Mouse (Mus musculus): ENCODE results near the gene Wdr54. TPM values are rescaled to one million over a fixed set of nuclear protein-coding genes. Genes with fewer than 3 reads are reported as not detected.

Gene Wdr54
- polyA plus RNA-seq, 1 experiment from 2014 or later, result 3.6 TPM

- Histone ChIP-seq H3K4me1 (peaks cover 8% of the 10 kb centered on the region; the same call in 1 of the 2 replicates), H3K4me3 (replicated peaks) (no peak overlapping the region), H3K9me3 (no peaks in the 10 kb centered on the region), H3K27me3 (replicated peaks) (no peaks in the 10 kb centered on the region), H3K27ac (no peak overlapping the region), H3K36me3 (peaks cover 17% of the 10 kb centered on the region), H3K9ac (no peak overlapping the region), H3K4me2 (no peak overlapping the region)
- no peak for ATAC-seq (ENCODE audit: insufficient read depth, low FRiP score, low read depth)
- WGBS, result 74% methylated on average over 5 of the region's 5 CpGs
Measured at GRCm38 (mm10) chr6:83153485-83153884, 2.7 kb downstream of the Wdr54 start.

GRCm38 (mm10) chr6:83153038-83153437, 3.2 kb downstream of the Wdr54 start:
- H3K36me3 ChIP-seq, result peaks cover 21% of the 10 kb centered on the region
- ATAC-seq (ENCODE audit: insufficient read depth, low FRiP score, low read depth), result no peak
- H3K27ac ChIP-seq, result no peak overlapping the region

GRCm38 (mm10) chr6:83151721-83152120, 4.5 kb downstream of the Wdr54 start:
- Histone ChIP-seq H3K9me3 (no peaks in the 10 kb centered on the region), H3K27ac (no peak overlapping the region), H3K4me2 (no peak overlapping the region), H3K27me3 (replicated peaks) (no peaks in the 10 kb centered on the region), H3K36me3 (peaks cover 23% of the 10 kb centered on the region), H3K4me3 (replicated peaks) (no peak overlapping the region), H3K4me1 (peaks cover 8% of the 10 kb centered on the region; the same call in 1 of the 2 replicates), H3K9ac (no peak overlapping the region)
- ATAC-seq (ENCODE audit: insufficient read depth, low FRiP score, low read depth), result no peak
- WGBS, result 41% methylated on average over 8 of the region's 8 CpGs

More at GRCm38 (mm10) chr6:83153038-83153437, 3.2 kb downstream of the Wdr54 start:
- H3K27me3 ChIP-seq (replicated peaks), result no peaks in the 10 kb centered on the region
- no peak overlapping the region for H3K4me2 ChIP-seq
- 84% methylated on average over 12 of the region's 12 CpGs for WGBS
- H3K4me3 ChIP-seq (replicated peaks), result no peak overlapping the region
- H3K9me3 ChIP-seq, result no peaks in the 10 kb centered on the region
- peaks cover 8% of the 10 kb centered on the region; the same call in 1 of the 2 replicates for H3K4me1 ChIP-seq
- H3K9ac ChIP-seq, result no peak overlapping the region

- no peak overlapping the region for H3K27ac ChIP-seq
- H3K36me3 ChIP-seq, result peaks cover 26% of the 10 kb centered on the region
- no peak overlapping the region for H3K4me2 ChIP-seq
- H3K4me1 ChIP-seq, result peaks cover 8% of the 10 kb centered on the region
- H3K9me3 ChIP-seq, result no peaks in the 10 kb centered on the region
- WGBS, result 56% methylated on average over 7 of the region's 7 CpGs
- no peaks in the 10 kb centered on the region for H3K27me3 ChIP-seq (replicated peaks)
- no peak overlapping the region for H3K9ac ChIP-seq
- ATAC-seq (ENCODE audit: insufficient read depth, low FRiP score, low read depth), result no peak
- H3K4me3 ChIP-seq (replicated peaks), result no peak overlapping the region
Measured at GRCm38 (mm10) chr6:83147280-83147679, 8.9 kb downstream of the Wdr54 start.

GRCm38 (mm10) chr6:83145805-83146204, 10.4 kb downstream of the Wdr54 start:
- Histone ChIP-seq H3K9ac (no peak overlapping the region), H3K27ac (no peak overlapping the region), H3K4me3 (replicated peaks) (no peak overlapping the region), H3K4me1 (peaks cover 14% of the 10 kb centered on the region), H3K9me3 (no peaks in the 10 kb centered on the region), H3K36me3 (peaks cover 21% of the 10 kb centered on the region), H3K4me2 (no peak overlapping the region), H3K27me3 (replicated peaks) (no peaks in the 10 kb centered on the region)
- no peak for ATAC-seq (ENCODE audit: insufficient read depth, low FRiP score, low read depth)
- WGBS, result 66% methylated on average over 9 of the region's 9 CpGs

- ATAC-seq (ENCODE audit: insufficient read depth, low FRiP score, low read depth), result no peak
Measured at GRCm38 (mm10) chr6:83145209-83145608, 11.0 kb downstream of the Wdr54 start.

GRCm38 (mm10) chr6:83142886-83143285, 13.3 kb downstream of the Wdr54 start:
- Histone ChIP-seq H3K9me3 (no peaks in the 10 kb centered on the region), H3K36me3 (peaks cover 4% of the 10 kb centered on the region), H3K4me2 (peak overlapping the region; percentile 50; the same call in 1 of the 2 replicates), H3K9ac (no peak overlapping the region), H3K27ac (peak overlapping the region; percentile 44; the same call in 1 of the 2 replicates), H3K4me3 (replicated peaks) (no peak overlapping the region), H3K27me3 (replicated peaks) (no peaks in the 10 kb centered on the region), H3K4me1 (peaks cover 31% of the 10 kb centered on the region)
- WGBS, result 53% methylated on average over 11 of the region's 11 CpGs
- no peak for ATAC-seq (ENCODE audit: insufficient read depth, low FRiP score, low read depth)

More at GRCm38 (mm10) chr6:83145209-83145608, 11.0 kb downstream of the Wdr54 start:
- no peaks in the 10 kb centered on the region for H3K27me3 ChIP-seq (replicated peaks)
- 53% methylated on average over 2 of the region's 2 CpGs for WGBS
- peaks cover 14% of the 10 kb centered on the region for H3K4me1 ChIP-seq
- no peak overlapping the region for H3K27ac ChIP-seq
- peaks cover 21% of the 10 kb centered on the region for H3K36me3 ChIP-seq
- H3K4me3 ChIP-seq (replicated peaks), result no peak overlapping the region
- no peaks in the 10 kb centered on the region for H3K9me3 ChIP-seq
- no peak overlapping the region for H3K4me2 ChIP-seq
- no peak overlapping the region for H3K9ac ChIP-seq

- Histone ChIP-seq H3K4me3 (replicated peaks) (peak overlapping the region; percentile 23), H3K4me2 (peak overlapping the region; percentile 50), H3K27me3 (replicated peaks) (no peaks in the 10 kb centered on the region), H3K4me1 (peaks cover 33% of the 10 kb centered on the region), H3K27ac (peak overlapping the region; percentile 44), H3K9me3 (no peaks in the 10 kb centered on the region), H3K9ac (no peak overlapping the region; the same call in 1 of the 2 replicates), H3K36me3 (peaks cover 4% of the 10 kb centered on the region)
- no peak for ATAC-seq (ENCODE audit: insufficient read depth, low FRiP score, low read depth)
- 12% methylated on average over 41 of the region's 41 CpGs for WGBS
Measured at GRCm38 (mm10) chr6:83142211-83142731, 13.9 kb downstream of the Wdr54 start.

GRCm38 (mm10) chr6:83141636-83142035, 14.6 kb downstream of the Wdr54 start:
- Histone ChIP-seq H3K4me3 (replicated peaks) (no peak overlapping the region), H3K4me2 (peak overlapping the region; percentile 50), H3K27ac (peak overlapping the region; percentile 44; the same call in 1 of the 2 replicates), H3K9ac (no peak overlapping the region), H3K4me1 (peaks cover 33% of the 10 kb centered on the region), H3K9me3 (no peaks in the 10 kb centered on the region), H3K27me3 (replicated peaks) (no peaks in the 10 kb centered on the region), H3K36me3 (peaks cover 2% of the 10 kb centered on the region; the same call in 1 of the 2 replicates)
- 39% methylated on average over 4 of the region's 4 CpGs for WGBS
- ATAC-seq (ENCODE audit: insufficient read depth, low FRiP score, low read depth), result no peak

GRCm38 (mm10) chr6:83140044-83140443, 16.2 kb downstream of the Wdr54 start:
- no peak overlapping the region for H3K4me3 ChIP-seq (replicated peaks)
- 84% methylated on average over 8 of the region's 8 CpGs for WGBS
- no peak overlapping the region for H3K27ac ChIP-seq
- H3K9me3 ChIP-seq, result no peaks in the 10 kb centered on the region
- no peaks in the 10 kb centered on the region for H3K36me3 ChIP-seq
- H3K27me3 ChIP-seq (replicated peaks), result no peaks in the 10 kb centered on the region
- H3K4me2 ChIP-seq, result no peak overlapping the region
- no peak overlapping the region for H3K9ac ChIP-seq
- no peak for ATAC-seq (ENCODE audit: insufficient read depth, low FRiP score, low read depth)
- peaks cover 49% of the 10 kb centered on the region for H3K4me1 ChIP-seq

GRCm38 (mm10) chr6:83138056-83138455, 18.1 kb downstream of the Wdr54 start:
- H3K9ac ChIP-seq, result peak overlapping the region; percentile 67
- ATAC-seq (ENCODE audit: insufficient read depth, low FRiP score, low read depth), result peak; percentile 6; the same call in 1 of the 2 replicates
- H3K9me3 ChIP-seq, result no peaks in the 10 kb centered on the region
- H3K27ac ChIP-seq, result peak overlapping the region; percentile 100
- H3K4me3 ChIP-seq (replicated peaks), result peak overlapping the region; percentile 56
- no peaks in the 10 kb centered on the region for H3K27me3 ChIP-seq (replicated peaks)
- 3% methylated on average over 11 of the region's 11 CpGs for WGBS
- H3K36me3 ChIP-seq, result no peaks in the 10 kb centered on the region
- H3K4me2 ChIP-seq, result peak overlapping the region; percentile 87
- H3K4me1 ChIP-seq, result peaks cover 48% of the 10 kb centered on the region

- peak overlapping the region; percentile 56 for H3K4me3 ChIP-seq (replicated peaks)
- 0% methylated on average over 12 of the region's 12 CpGs for WGBS
- H3K9me3 ChIP-seq, result no peaks in the 10 kb centered on the region
- no peaks in the 10 kb centered on the region for H3K36me3 ChIP-seq
- H3K27ac ChIP-seq, result peak overlapping the region; percentile 100
- H3K9ac ChIP-seq, result peak overlapping the region; percentile 67
- H3K4me1 ChIP-seq, result peaks cover 46% of the 10 kb centered on the region
- peak overlapping the region; percentile 87 for H3K4me2 ChIP-seq
- peak; percentile 77 for ATAC-seq (ENCODE audit: insufficient read depth, low FRiP score, low read depth)
- H3K27me3 ChIP-seq (replicated peaks), result no peaks in the 10 kb centered on the region
Measured at GRCm38 (mm10) chr6:83137576-83137950, 18.6 kb downstream of the Wdr54 start.

Measured in stomach, embryonic 15.5 days (tissue).